Mouse (Mus musculus) CH12.LX (cell line): ENCODE measurements around the gene Msx1.

Source experiments
- CTCF ChIP-seq, 2 experiments: IDR thresholded peaks in 1 of 2; conservative IDR thresholded peaks in 1 of 2; 2 replicates each; pipeline ENCODE4 v1.5.1; 2011 to 2012; ENCODE audit warnings: low read depth in 2 of 2, low read length in 2 of 2, improper control_type of control experiment in 1 of 2, inconsistent platforms in 1 of 2, mild to moderate bottlenecking in 1 of 2, moderate library complexity in 1 of 2
- E2F4 ChIP-seq: IDR thresholded peaks from 2 replicates; pipeline ENCODE4 v1.6.1; 2011; ENCODE audit warnings: low read depth, low read length, improper control_type of control experiment; ENCODE audit not compliant: insufficient replicate concordance
- EP300 ChIP-seq: IDR thresholded peaks from 2 replicates; pipeline ENCODE4 v1.6.1; 2011; ENCODE audit warnings: low read length, improper control_type of control experiment
- ETS1 ChIP-seq: conservative IDR thresholded peaks from 2 replicates; pipeline ENCODE4 v1.6.1; 2012; ENCODE audit warnings: low read depth, mild to moderate bottlenecking, inconsistent platforms, low read length, improper control_type of control experiment, moderate library complexity
- GABPA ChIP-seq: IDR thresholded peaks from 2 replicates; pipeline ENCODE4 v1.6.1; 2012; ENCODE audit warnings: low read depth, low read length, improper control_type of control experiment, inconsistent platforms; ENCODE audit not compliant: insufficient replicate concordance
- HCFC1 ChIP-seq: IDR thresholded peaks from 2 replicates; pipeline ENCODE4 v1.6.1; 2012; ENCODE audit warnings: low read depth, mild to moderate bottlenecking, inconsistent platforms, low read length, improper control_type of control experiment
- KAT2A ChIP-seq: IDR thresholded peaks from 2 replicates; pipeline ENCODE4 v1.6.1; 2012; ENCODE audit warnings: low read length, improper control_type of control experiment, inconsistent platforms; ENCODE audit not compliant: insufficient replicate concordance
- POLR2A ChIP-seq: IDR thresholded peaks from 2 replicates; pipeline ENCODE4 v1.6.1; 2011; ENCODE audit warnings: low read depth, mild to moderate bottlenecking, improper control_type of control experiment, low read length
- UBTF ChIP-seq: IDR thresholded peaks from 2 replicates; pipeline ENCODE4 v1.6.1; 2012; ENCODE audit warnings: low read depth, mild to moderate bottlenecking, inconsistent platforms, low read length, improper control_type of control experiment, moderate library complexity
- USF1 ChIP-seq: IDR thresholded peaks from 2 replicates; pipeline ENCODE4 v1.6.1; 2014; ENCODE audit warnings: low read depth, mild to moderate bottlenecking, inconsistent platforms, low read length, improper control_type of control experiment
- USF2 ChIP-seq: conservative IDR thresholded peaks from 2 replicates; pipeline ENCODE4 v1.6.1; 2011; ENCODE audit warnings: low read depth, low read length, improper control_type of control experiment

GRCm38 (mm10) chr5:37819971-37820370 lies 4.4 kb downstream of the Msx1 start:
- no peak for TF ChIP-seq POLR2A
- no peak for TF ChIP-seq CTCF (conservative IDR thresholded peaks at IDR 0.05 in 1 of 2, IDR thresholded peaks at IDR 0.05 in 1 of 2; ENCODE audit: low read depth in 2 of 2, low read length in 2 of 2)
- TF ChIP-seq EP300: no peak
- TF ChIP-seq E2F4: no peak
- no peak for TF ChIP-seq USF2
- TF ChIP-seq KAT2A: no peak
- TF ChIP-seq GABPA: no peak
- TF ChIP-seq ETS1: no peak
- TF ChIP-seq HCFC1: no peak
- TF ChIP-seq UBTF: no peak
- no peak for TF ChIP-seq USF1
